ENCODE assay signal across 11 mouse cellular contexts in genomic region chr12:53771394-53771936, GRCm38 (mm10).
"Had no signal": no experiment of that assay in that cellular context is flagged by ENCODE, and none has a peak within 500 bp of the region (broad histone marks: within the 10 kb centered on the region; RNA-seq: fewer than 3 reads in every experiment).

No protein-coding gene starts in this region.

- DNase-seq: kidney, postnatal 14 days; layer of hippocampus, adult 9-11 months; lung, adult 18-20 months; right cerebral cortex, postnatal 14 days; thymus, postnatal 36 days had no signal

- ATAC-seq: midbrain, embryonic 16.5 days had no signal

- H3K27ac ChIP-seq: limb, embryonic 13.5 days; liver, embryonic 14.5 days; midbrain, embryonic 12.5 days; neural tube, embryonic 13.5 days; stomach, embryonic 15.5 days had no signal

- H3K4me3 ChIP-seq: limb, embryonic 13.5 days; midbrain, embryonic 12.5 days; neural tube, embryonic 13.5 days; stomach, embryonic 15.5 days had no signal

- H3K27me3 ChIP-seq: midbrain, embryonic 12.5 days; neural tube, embryonic 13.5 days; stomach, embryonic 15.5 days had no signal

- H3K9ac ChIP-seq: limb, embryonic 13.5 days; liver, embryonic 14.5 days; midbrain, embryonic 12.5 days; neural tube, embryonic 13.5 days; stomach, embryonic 15.5 days had no signal

- H3K4me1 ChIP-seq: stomach, embryonic 15.5 days had no signal

- H3K36me3 ChIP-seq: limb, embryonic 13.5 days; midbrain, embryonic 12.5 days; neural tube, embryonic 13.5 days; stomach, embryonic 15.5 days had no signal

- H3K4me2 ChIP-seq: limb, embryonic 13.5 days; midbrain, embryonic 12.5 days; neural tube, embryonic 13.5 days; stomach, embryonic 15.5 days had no signal

- H3K9me3 ChIP-seq: limb, embryonic 13.5 days; midbrain, embryonic 12.5 days; neural tube, embryonic 13.5 days; stomach, embryonic 15.5 days had no signal
